In genomic region chr6:48966696-48967095, GRCm38 (mm10) we compare ENCODE assay signal across 10 mouse cellular contexts. TPM values are rescaled to one million over a fixed set of nuclear protein-coding genes. Genes with fewer than 3 reads are reported as not detected.
A peak's percentile ranks its signal among the peaks of the same experiment; 100 is the strongest.
DNase-seq lines count a peak whose midpoint lies in the region.
"Not testable (repeated sequence)": the region's sequence is repeated elsewhere in the genome, so short reads cannot be mapped to it uniquely, and the experiment has no call there.
"Had no signal": no experiment of that assay in that cellular context is flagged by ENCODE, and none has a peak within 500 bp of the region (broad histone marks: within the 10 kb centered on the region; RNA-seq: fewer than 3 reads in every experiment).

No protein-coding gene starts in this region.

- H3K4me1 ChIP-seq in limb, embryonic 10.5 days = not testable (repeated sequence)

- WGBS in limb, embryonic 10.5 days = 86% methylated on average over 5 of the region's 5 CpGs

- peak; percentile 70 for DNase-seq in heart, adult 11 months
- DNase-seq in limb, embryonic 10.5 days (ENCODE audit: low spot score) = peak; percentile 21
- peak; percentile 33 for DNase-seq in testis, postnatal 10 days (ENCODE audit: low spot score)

- not testable (repeated sequence) for H3K4me3 ChIP-seq in limb, embryonic 10.5 days

- H3K27me3 ChIP-seq in limb, embryonic 10.5 days (ENCODE audit: low read depth, poor library complexity, severe bottlenecking) = not testable (repeated sequence)

- not testable (repeated sequence) for H3K27ac ChIP-seq in limb, embryonic 10.5 days

- not testable (repeated sequence) for H3K36me3 ChIP-seq in limb, embryonic 10.5 days

- not testable (repeated sequence) for H3K9me3 ChIP-seq in limb, embryonic 10.5 days (replicated peaks)

RNA-seq across cellular contexts. Expression of gene Doxl2, which starts 8.1 kb away (rescaled TPM):
- not detected in 2 replicates for polyA plus RNA-seq in limb, embryonic 10.5 days (2016; fragmentation: Nextera tagmentation; extraction: Ambion mirVana)
- polyA plus RNA-seq: adrenal gland, adult 2 months; brain, embryonic 14.5 days; C2C12; CD4-positive, CD25-positive, alpha-beta regulatory T cell, adult 4 months; G1E; Patski had no signal

RNA-seq across cellular contexts. Expression of gene Svs1, which starts 20.0 kb away (rescaled TPM):
- polyA plus RNA-seq in limb, embryonic 10.5 days (2016; fragmentation: Nextera tagmentation; extraction: Ambion mirVana) = not detected in 2 replicates
- polyA plus RNA-seq: activated CD4-positive, CD25-positive, alpha-beta regulatory T cell, adult 4 months; adrenal gland, adult 2 months; brain, embryonic 14.5 days; C2C12; CD4-positive, CD25-positive, alpha-beta regulatory T cell, adult 4 months; G1E; Patski had no signal

RNA-seq across cellular contexts. Expression of gene 1600015I10Rik, which starts 37.0 kb away (rescaled TPM):
- polyA plus RNA-seq in limb, embryonic 10.5 days (2016; fragmentation: Nextera tagmentation; extraction: Ambion mirVana) = not detected in 2 replicates
- polyA plus RNA-seq: activated CD4-positive, CD25-positive, alpha-beta regulatory T cell, adult 4 months; adrenal gland, adult 2 months; brain, embryonic 14.5 days; C2C12; CD4-positive, CD25-positive, alpha-beta regulatory T cell, adult 4 months; G1E; Patski had no signal
